Mouse (Mus musculus): ENCODE data around the gene Mrpl20. TPM values are rescaled to one million over a fixed set of nuclear protein-coding genes. Genes with fewer than 3 reads are reported as not detected.
A peak's percentile ranks its signal among the peaks of the same experiment; 100 is the strongest.
"Not testable (repeated sequence)": the region's sequence is repeated elsewhere in the genome, so short reads cannot be mapped to it uniquely, and the experiment has no call there.

The Mrpl20 gene
- total RNA-seq, 2 experiments from 2014 or later = 90.1 to 239 TPM

- ATAC-seq (replicated peaks; ENCODE audit: low FRiP score, low TSS enrichment, poor library complexity, severe bottlenecking) = no peak
These were observed 23.2 kb upstream of the Mrpl20 start for GRCm38 (mm10) chr4:155779498-155779897.

- no peak for ATAC-seq (replicated peaks; ENCODE audit: low FRiP score, low TSS enrichment, poor library complexity, severe bottlenecking)
These were observed 21.8 kb upstream of the Mrpl20 start for GRCm38 (mm10) chr4:155780895-155781294.

DNA sequence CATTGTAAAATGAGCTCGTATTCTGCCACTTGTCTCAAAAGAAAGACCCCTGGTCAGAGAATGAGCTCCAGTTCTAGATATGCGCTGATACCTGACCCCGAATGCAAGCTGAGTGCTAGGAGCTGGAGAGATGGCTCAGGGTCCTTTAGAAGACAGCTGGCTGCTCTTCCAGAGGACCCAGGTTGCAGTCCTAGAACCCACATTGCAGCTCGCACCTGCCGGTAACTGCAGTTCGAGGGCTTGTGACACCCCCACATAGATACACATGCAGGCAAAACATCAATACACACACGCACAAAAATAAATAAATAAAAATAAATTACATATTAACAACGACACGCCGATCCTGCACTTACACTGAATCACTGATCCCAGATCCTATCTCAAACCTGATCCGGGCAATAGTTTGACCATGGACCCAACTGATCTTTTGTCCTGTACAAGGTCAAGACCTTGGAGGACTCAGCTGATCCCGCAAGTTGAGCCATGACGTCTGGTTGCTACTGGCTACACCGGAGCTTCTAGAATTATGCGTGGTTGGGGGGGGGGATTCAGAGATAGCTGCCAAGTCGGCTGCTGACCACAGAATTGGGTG is 19.1 kb upstream of the Mrpl20 start:
- ATAC-seq (replicated peaks; ENCODE audit: low FRiP score, low TSS enrichment, poor library complexity, severe bottlenecking) = no peak

GRCm38 (mm10) chr4:155784081-155784701 is 18.5 kb upstream of the Mrpl20 start:
- peak; percentile 73 for ATAC-seq (replicated peaks; ENCODE audit: low FRiP score, low TSS enrichment, poor library complexity, severe bottlenecking)

GRCm38 (mm10) chr4:155785246-155785645 is 17.4 kb upstream of the Mrpl20 start:
- no peak for ATAC-seq (replicated peaks; ENCODE audit: low FRiP score, low TSS enrichment, poor library complexity, severe bottlenecking)

GRCm38 (mm10) chr4:155785819-155786218 is 16.9 kb upstream of the Mrpl20 start, which contains the start of gene Tmem88b:
Gene Tmem88b, minus strand, starts transcription at chr4:155785874.
- ATAC-seq (replicated peaks; ENCODE audit: low FRiP score, low TSS enrichment, poor library complexity, severe bottlenecking) = peak; percentile 39; the same call in 1 of the 2 replicates

- peak; percentile 76 for ATAC-seq (replicated peaks; ENCODE audit: low FRiP score, low TSS enrichment, poor library complexity, severe bottlenecking)
These were observed 14.4 kb upstream of the Mrpl20 start for GRCm38 (mm10) chr4:155788300-155788699.

DNA sequence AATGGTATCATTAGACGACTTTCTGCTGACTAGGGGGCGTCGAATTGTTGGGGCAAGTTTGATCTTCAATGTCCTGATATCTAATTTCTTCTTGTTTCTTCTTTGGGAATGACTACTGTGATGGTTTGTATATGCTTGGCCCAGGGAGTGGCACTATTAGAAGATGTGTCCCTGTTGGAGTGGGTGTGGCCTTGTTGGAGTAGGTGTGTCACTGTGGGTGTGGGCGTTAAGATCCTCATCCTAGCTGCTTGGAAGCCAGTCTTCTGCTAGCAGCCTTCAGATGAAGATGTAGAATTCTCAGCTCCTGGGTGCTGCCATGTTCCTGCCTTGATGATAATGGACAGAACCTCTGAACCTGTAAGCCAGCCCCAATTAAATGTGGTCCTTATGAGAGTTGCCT is 13.8 kb upstream of the Mrpl20 start:
- ATAC-seq (replicated peaks; ENCODE audit: low FRiP score, low TSS enrichment, poor library complexity, severe bottlenecking) = not testable (repeated sequence)

DNA sequence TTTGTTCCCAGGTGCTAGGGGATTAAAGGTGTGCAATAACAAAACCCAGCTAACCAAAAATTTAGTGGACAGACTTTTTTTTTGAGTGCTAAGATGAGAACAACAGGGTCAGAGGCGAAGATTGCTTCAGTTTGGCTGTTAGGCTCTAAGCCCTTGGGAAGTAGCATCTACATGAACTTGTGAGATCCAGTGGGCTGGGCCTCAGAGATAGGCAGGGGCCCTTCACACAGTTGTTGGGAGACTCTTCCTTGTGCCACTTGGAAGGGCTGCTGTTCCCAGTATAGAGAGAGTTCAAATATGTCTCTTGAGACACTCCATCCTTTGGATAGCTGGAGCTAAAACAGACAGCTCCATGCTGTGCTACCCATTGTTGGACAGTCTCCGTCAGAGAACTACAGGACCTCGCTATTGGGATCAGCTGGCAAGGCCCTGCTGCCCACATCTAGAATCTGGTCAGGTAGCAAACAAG is 12.6 kb upstream of the Mrpl20 start, which contains the start of gene Ankrd65:
Gene Ankrd65, plus strand, starts transcription at position 419 of the 469 bp plus-strand sequence.
- ATAC-seq (replicated peaks; ENCODE audit: low FRiP score, low TSS enrichment, poor library complexity, severe bottlenecking) = no peak

GRCm38 (mm10) chr4:155790650-155791161 is 12.0 kb upstream of the Mrpl20 start:
- ATAC-seq (replicated peaks; ENCODE audit: low FRiP score, low TSS enrichment, poor library complexity, severe bottlenecking) = no peak

GRCm38 (mm10) chr4:155791240-155791933 is 11.3 kb upstream of the Mrpl20 start:
- no peak for ATAC-seq (replicated peaks; ENCODE audit: low FRiP score, low TSS enrichment, poor library complexity, severe bottlenecking)

DNA sequence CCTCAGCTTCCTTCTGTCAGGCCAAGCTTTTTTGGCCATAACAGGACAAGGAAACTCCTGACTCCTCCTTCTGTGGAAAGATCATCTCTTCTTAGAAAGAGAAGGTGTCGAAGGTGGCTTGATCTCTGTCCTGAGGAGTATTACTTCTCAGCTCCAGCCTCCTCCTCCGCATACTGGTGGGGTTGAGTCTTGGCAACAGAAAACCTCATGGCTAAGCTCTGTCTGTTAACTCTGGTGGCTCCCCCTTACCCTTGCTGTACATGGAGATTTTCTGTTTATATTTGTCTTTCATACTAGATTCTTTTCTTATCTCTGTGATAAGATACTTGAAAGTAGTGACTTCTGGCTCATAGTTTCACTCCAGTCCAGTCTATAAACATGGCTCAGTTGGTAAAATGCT is 8.9 kb upstream of the Mrpl20 start:
- no peak for ATAC-seq (replicated peaks; ENCODE audit: low FRiP score, low TSS enrichment, poor library complexity, severe bottlenecking)

DNA sequence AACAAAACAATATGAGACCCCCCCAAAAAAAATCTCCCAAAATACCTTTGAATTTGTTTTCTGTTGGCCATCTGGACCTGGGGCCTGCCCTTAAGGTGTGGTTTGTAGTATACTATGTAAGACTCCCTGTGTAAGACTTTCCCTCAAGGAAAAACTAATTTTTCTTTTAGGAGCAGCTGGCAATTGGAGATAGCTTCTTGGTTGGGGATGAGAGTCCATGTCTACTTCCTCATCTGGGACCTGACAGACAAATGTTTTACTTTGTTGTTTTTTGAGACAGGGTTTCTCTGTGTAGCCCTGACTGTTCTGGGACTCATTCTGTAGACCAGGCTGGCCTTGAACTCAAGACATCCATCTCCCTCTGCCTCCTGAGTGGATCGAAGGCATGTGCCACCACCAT is 603 bp upstream of the Mrpl20 start:
- no peak for ATAC-seq (replicated peaks; ENCODE audit: low FRiP score, low TSS enrichment, poor library complexity, severe bottlenecking)

GRCm38 (mm10) chr4:155803340-155804041 is 813 bp downstream of the Mrpl20 start:
- ATAC-seq (replicated peaks; ENCODE audit: low FRiP score, low TSS enrichment, poor library complexity, severe bottlenecking) = peak; percentile 95

DNA sequence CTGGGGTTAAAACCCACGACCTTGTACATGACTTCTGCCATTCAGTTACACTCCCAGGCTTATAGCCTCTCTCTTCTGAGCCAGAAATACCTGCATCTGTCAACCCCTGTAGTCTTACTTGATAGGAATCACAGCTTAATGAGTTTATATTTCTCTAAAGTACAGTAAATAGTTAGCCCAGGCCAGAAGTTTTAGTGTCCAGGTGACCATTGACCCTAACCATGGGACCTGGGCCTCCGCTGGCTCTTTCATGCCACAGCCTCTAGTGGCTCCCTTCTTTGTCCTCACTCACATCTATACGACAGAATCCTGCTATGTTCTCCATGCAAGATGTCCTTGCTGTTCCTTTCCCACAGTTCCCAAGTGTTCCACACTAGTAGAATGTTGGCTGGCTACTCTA is 5.2 kb downstream of the Mrpl20 start:
- no peak for ATAC-seq (replicated peaks; ENCODE audit: low FRiP score, low TSS enrichment, poor library complexity, severe bottlenecking)

DNA sequence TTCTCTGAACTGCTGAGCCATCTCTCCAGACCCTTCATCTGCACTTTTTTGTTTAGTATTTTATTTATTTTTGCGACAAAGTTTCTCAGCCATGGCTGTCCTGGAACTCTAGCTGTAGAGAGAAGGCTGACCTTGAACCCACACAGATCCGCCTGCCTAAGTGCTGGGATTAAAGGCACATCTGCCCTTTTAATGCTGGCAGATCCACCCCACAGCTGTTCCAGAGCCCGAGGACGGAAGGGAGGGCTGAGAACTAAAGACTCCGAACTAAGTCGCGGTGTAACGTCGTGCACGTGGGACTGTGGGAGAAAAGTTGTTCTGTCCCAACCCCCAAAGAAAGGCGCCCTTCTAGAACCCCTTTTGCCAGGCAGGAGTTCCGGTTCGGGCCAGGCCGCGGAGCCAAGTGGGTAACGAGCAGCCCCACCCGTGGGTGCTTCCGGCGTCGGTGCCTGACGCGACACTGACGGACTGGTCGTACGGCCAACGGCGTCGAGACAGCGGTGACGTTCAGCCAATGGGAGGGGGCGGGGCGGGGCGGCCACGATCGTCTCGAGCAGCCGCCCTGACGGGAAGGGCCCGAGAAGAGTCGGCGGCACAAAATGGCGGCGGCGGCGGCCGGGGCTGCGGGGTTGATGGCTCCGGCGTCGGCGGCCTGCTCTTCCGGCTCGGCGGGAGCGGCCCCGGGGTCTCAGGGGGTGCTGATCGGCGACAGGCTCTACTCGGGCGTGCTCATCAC is 9.4 kb downstream of the Mrpl20 start, which contains the start of gene Ccnl2:
Gene Ccnl2, plus strand, starts transcription at position 561 of the 736 bp plus-strand sequence.
- peak; percentile 98 for ATAC-seq (replicated peaks; ENCODE audit: low FRiP score, low TSS enrichment, poor library complexity, severe bottlenecking)

GRCm38 (mm10) chr4:155812665-155813181 is 10.0 kb downstream of the Mrpl20 start:
- ATAC-seq (replicated peaks; ENCODE audit: low FRiP score, low TSS enrichment, poor library complexity, severe bottlenecking) = no peak

DNA sequence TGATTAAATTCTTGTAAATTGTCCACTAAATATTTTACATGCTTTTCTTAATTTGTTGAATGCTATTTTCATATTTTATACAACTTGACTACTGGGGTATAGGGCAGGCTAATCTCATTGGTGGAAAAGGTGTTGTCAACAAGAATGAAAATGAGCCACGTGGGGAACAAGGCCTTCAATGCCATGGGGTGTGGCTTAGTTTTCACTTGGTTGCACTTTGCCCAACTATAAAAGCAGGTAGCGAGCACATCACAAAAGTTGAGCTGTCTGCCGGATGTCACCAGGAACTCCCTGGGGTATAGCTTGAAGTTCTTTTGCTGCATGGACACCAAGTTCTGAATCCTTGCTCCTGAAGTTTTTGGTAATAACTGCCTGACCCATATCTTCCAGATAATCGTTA is 14.9 kb downstream of the Mrpl20 start:
- ATAC-seq (replicated peaks; ENCODE audit: low FRiP score, low TSS enrichment, poor library complexity, severe bottlenecking) = no peak

- ATAC-seq (replicated peaks; ENCODE audit: low FRiP score, low TSS enrichment, poor library complexity, severe bottlenecking) = no peak
These were observed 18.3 kb downstream of the Mrpl20 start for GRCm38 (mm10) chr4:155821025-155821424.

Measured in megakaryocyte-erythroid progenitor cell, adult 5-6 weeks (primary cell).